Mouse (Mus musculus): ENCODE measurements at regions not wholly inside any gene's neighbourhood (a gene's known extent, or its start where the extent isn't known, plus 50 kb on each side); places are given as distances from the start of the nearest gene placed in this dataset.

DNA sequence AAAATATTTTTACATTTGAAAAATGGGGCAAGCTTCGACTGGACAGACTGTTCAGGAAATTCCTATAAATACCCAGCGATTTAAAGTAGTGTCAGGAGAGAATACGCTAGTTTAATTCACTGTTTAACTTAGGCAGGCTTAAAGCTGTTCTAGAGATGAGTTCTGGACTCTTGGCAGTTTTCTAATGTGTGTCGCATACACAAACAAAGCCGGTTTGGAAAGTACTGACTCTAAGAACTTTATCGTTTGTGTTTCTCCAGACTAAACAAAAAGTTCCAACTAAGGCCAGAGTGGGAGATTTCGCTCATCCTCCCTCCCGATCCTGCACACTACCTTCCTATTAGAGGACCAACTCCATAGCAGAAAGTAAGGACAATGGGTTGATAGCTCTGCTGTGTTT lies 201.7 kb upstream of the Map3k1 start:
- no peaks in the 10 kb centered on the region for H3K79me2 ChIP-seq (ENCODE audit: control insufficient read depth, insufficient read depth)
- no peak overlapping the region for H3ac ChIP-seq (ENCODE audit: control insufficient read depth, insufficient read length, low read depth)
- no peaks in the 10 kb centered on the region for H3K27me3 ChIP-seq (ENCODE audit: control insufficient read depth, insufficient read depth, insufficient read length)
- TF ChIP-seq CEBPB (IDR thresholded peaks at IDR 0.05; ENCODE audit: low read depth) (no peak), USF1 (IDR thresholded peaks at IDR 0.05; ENCODE audit: low read depth) (no peak), MAX (IDR thresholded peaks at IDR 0.05) (no peak), CTCF (IDR thresholded peaks at IDR 0.05; ENCODE audit: control insufficient read depth, insufficient read depth, insufficient read length) (no peak), MYOD1 (IDR thresholded peaks at IDR 0.05; ENCODE audit: control insufficient read depth, insufficient read length, low read depth) (no peak), FOSL1 (IDR thresholded peaks at IDR 0.05; ENCODE audit: insufficient read depth, low read length, poor library complexity, severe bottlenecking) (no peak), MYOG (IDR thresholded peaks at IDR 0.05; ENCODE audit: control insufficient read depth, extremely low read depth, insufficient read length) (no peak)
- H3K36me3 ChIP-seq (ENCODE audit: control insufficient read depth, insufficient read depth): no peaks in the 10 kb centered on the region
- H3K79me3 ChIP-seq (ENCODE audit: low read depth): no peaks in the 10 kb centered on the region
- no peak overlapping the region for H3K4me3 ChIP-seq (ENCODE audit: insufficient read depth, poor library complexity, severe bottlenecking)

DNA sequence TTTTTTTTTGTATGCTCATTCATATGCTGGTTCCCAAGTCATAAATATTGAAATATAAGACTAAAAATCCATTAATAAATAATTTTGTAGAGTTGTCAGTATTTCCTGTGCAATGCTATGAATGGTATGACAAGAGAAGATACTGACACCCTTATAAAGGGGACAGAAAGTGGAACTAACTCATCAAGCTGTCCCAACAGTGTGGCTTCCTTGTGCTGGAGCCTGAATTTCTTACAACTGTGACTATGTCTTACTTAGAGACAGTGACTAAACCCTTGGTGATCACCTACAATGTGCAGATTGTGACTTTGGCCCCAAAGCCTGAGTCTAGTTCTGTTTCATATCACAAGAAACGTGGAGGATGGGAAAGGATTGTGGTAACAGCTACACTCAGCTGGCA lies 203.8 kb upstream of the Map3k1 start:
- no peaks in the 10 kb centered on the region for H3K36me3 ChIP-seq (ENCODE audit: control insufficient read depth, insufficient read depth)
- H3K27me3 ChIP-seq (ENCODE audit: control insufficient read depth, insufficient read depth, insufficient read length): no peaks in the 10 kb centered on the region
- no peak overlapping the region for H3ac ChIP-seq (ENCODE audit: control insufficient read depth, insufficient read length, low read depth)
- no peaks in the 10 kb centered on the region for H3K79me3 ChIP-seq (ENCODE audit: low read depth)
- H3K79me2 ChIP-seq (ENCODE audit: control insufficient read depth, insufficient read depth): no peaks in the 10 kb centered on the region
- TF ChIP-seq CTCF (IDR thresholded peaks at IDR 0.05; ENCODE audit: control insufficient read depth, insufficient read depth, insufficient read length) (no peak), MYOD1 (IDR thresholded peaks at IDR 0.05; ENCODE audit: control insufficient read depth, insufficient read length, low read depth) (no peak), USF1 (IDR thresholded peaks at IDR 0.05; ENCODE audit: low read depth) (no peak), FOSL1 (IDR thresholded peaks at IDR 0.05; ENCODE audit: insufficient read depth, low read length, poor library complexity, severe bottlenecking) (no peak), MYOG (IDR thresholded peaks at IDR 0.05; ENCODE audit: control insufficient read depth, extremely low read depth, insufficient read length) (no peak), CEBPB (IDR thresholded peaks at IDR 0.05; ENCODE audit: low read depth) (no peak), MAX (IDR thresholded peaks at IDR 0.05) (no peak)
- H3K4me3 ChIP-seq (ENCODE audit: insufficient read depth, poor library complexity, severe bottlenecking): no peak overlapping the region

- Histone ChIP-seq H3K36me3 (ENCODE audit: control insufficient read depth, insufficient read depth) (no peaks in the 10 kb centered on the region), H3K27me3 (ENCODE audit: control insufficient read depth, insufficient read depth, insufficient read length) (no peaks in the 10 kb centered on the region), H3K4me3 (ENCODE audit: insufficient read depth, poor library complexity, severe bottlenecking) (no peak overlapping the region), H3ac (ENCODE audit: control insufficient read depth, insufficient read length, low read depth) (no peak overlapping the region), H3K79me2 (ENCODE audit: control insufficient read depth, insufficient read depth) (no peaks in the 10 kb centered on the region), H3K79me3 (ENCODE audit: low read depth) (no peaks in the 10 kb centered on the region)
- TF ChIP-seq FOSL1 (IDR thresholded peaks at IDR 0.05; ENCODE audit: insufficient read depth, low read length, poor library complexity, severe bottlenecking) (no peak), CEBPB (IDR thresholded peaks at IDR 0.05; ENCODE audit: low read depth) (no peak), USF1 (IDR thresholded peaks at IDR 0.05; ENCODE audit: low read depth) (no peak), MYOD1 (IDR thresholded peaks at IDR 0.05; ENCODE audit: control insufficient read depth, insufficient read length, low read depth) (no peak), MYOG (IDR thresholded peaks at IDR 0.05; ENCODE audit: control insufficient read depth, extremely low read depth, insufficient read length) (no peak), CTCF (IDR thresholded peaks at IDR 0.05; ENCODE audit: control insufficient read depth, insufficient read depth, insufficient read length) (no peak), MAX (IDR thresholded peaks at IDR 0.05) (no peak)
Measured at GRCm38 (mm10) chr13:112015083-112015482, 206.3 kb upstream of the Map3k1 start.

- Histone ChIP-seq H3K27me3 (ENCODE audit: control insufficient read depth, insufficient read depth, insufficient read length) (no peaks in the 10 kb centered on the region), H3ac (ENCODE audit: control insufficient read depth, insufficient read length, low read depth) (no peak overlapping the region), H3K36me3 (ENCODE audit: control insufficient read depth, insufficient read depth) (no peaks in the 10 kb centered on the region), H3K4me3 (ENCODE audit: insufficient read depth, poor library complexity, severe bottlenecking) (no peak overlapping the region), H3K79me3 (ENCODE audit: low read depth) (no peaks in the 10 kb centered on the region), H3K79me2 (ENCODE audit: control insufficient read depth, insufficient read depth) (no peaks in the 10 kb centered on the region)
- TF ChIP-seq MYOD1 (IDR thresholded peaks at IDR 0.05; ENCODE audit: control insufficient read depth, insufficient read length, low read depth): no peak
- no peak for TF ChIP-seq MAX (IDR thresholded peaks at IDR 0.05)
- TF ChIP-seq MYOG (IDR thresholded peaks at IDR 0.05; ENCODE audit: control insufficient read depth, extremely low read depth, insufficient read length): no peak
- no peak for TF ChIP-seq FOSL1 (IDR thresholded peaks at IDR 0.05; ENCODE audit: insufficient read depth, low read length, poor library complexity, severe bottlenecking)
- no peak for TF ChIP-seq CEBPB (IDR thresholded peaks at IDR 0.05; ENCODE audit: low read depth)
- TF ChIP-seq CTCF (IDR thresholded peaks at IDR 0.05; ENCODE audit: control insufficient read depth, insufficient read depth, insufficient read length): no peak
- no peak for TF ChIP-seq USF1 (IDR thresholded peaks at IDR 0.05; ENCODE audit: low read depth)
Measured at GRCm38 (mm10) chr13:112016280-112016679, 207.5 kb upstream of the Map3k1 start.

DNA sequence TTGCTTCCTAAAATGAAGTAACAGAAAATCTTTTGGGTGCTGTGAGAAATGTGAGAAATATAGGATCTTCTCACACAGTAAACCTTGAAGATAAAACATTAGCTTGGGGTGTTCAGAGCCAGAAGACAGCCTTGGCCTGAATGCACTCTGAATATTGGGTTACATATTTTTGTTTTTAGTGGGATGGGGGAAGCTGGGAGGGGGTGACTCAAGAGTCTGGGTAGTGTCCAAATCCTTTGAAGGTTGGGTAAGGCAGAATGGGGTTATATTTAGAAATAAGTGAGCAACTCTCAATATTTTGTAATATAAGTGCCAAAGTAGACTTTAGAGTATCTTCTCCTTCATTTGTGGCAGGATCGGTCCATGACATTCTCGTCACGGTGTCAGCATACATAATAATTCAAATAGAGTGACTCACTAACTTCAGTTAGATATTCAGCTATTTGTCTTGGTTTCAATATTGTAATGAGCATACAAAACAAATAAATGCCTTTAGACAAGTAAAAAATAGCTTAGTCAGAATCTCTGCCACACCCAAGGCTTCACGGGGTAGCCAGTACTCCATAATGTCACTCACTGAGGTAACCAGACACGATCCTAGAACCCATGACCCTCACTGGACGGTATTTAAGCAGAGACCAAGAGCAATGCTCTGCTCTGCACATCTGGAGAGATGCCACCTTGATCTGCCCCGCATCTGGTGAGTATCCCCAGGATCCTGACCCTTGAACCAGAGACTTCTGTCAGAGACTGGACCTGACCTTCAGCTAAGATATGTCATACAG lies 209.9 kb upstream of the Map3k1 start:
- Histone ChIP-seq H3K36me3 (ENCODE audit: control insufficient read depth, insufficient read depth) (no peaks in the 10 kb centered on the region), H3K4me3 (ENCODE audit: insufficient read depth, poor library complexity, severe bottlenecking) (no peak overlapping the region), H3K79me2 (ENCODE audit: control insufficient read depth, insufficient read depth) (no peaks in the 10 kb centered on the region), H3ac (ENCODE audit: control insufficient read depth, insufficient read length, low read depth) (no peak overlapping the region), H3K27me3 (ENCODE audit: control insufficient read depth, insufficient read depth, insufficient read length) (no peaks in the 10 kb centered on the region), H3K79me3 (ENCODE audit: low read depth) (no peaks in the 10 kb centered on the region)
- no peak for TF ChIP-seq CTCF (IDR thresholded peaks at IDR 0.05; ENCODE audit: control insufficient read depth, insufficient read depth, insufficient read length)
- no peak for TF ChIP-seq MAX (IDR thresholded peaks at IDR 0.05)
- TF ChIP-seq CEBPB (IDR thresholded peaks at IDR 0.05; ENCODE audit: low read depth): no peak
- no peak for TF ChIP-seq MYOD1 (IDR thresholded peaks at IDR 0.05; ENCODE audit: control insufficient read depth, insufficient read length, low read depth)
- TF ChIP-seq FOSL1 (IDR thresholded peaks at IDR 0.05; ENCODE audit: insufficient read depth, low read length, poor library complexity, severe bottlenecking): no peak
- no peak for TF ChIP-seq MYOG (IDR thresholded peaks at IDR 0.05; ENCODE audit: control insufficient read depth, extremely low read depth, insufficient read length)
- TF ChIP-seq USF1 (IDR thresholded peaks at IDR 0.05; ENCODE audit: low read depth): no peak
